Mouse (Mus musculus): ENCODE results near the gene Henmt1. TPM values are rescaled to one million over a fixed set of nuclear protein-coding genes. Genes with fewer than 3 reads are reported as not detected.

Gene Henmt1
- total and polyA plus RNA-seq, 2 experiments from 2014 or later, result not detected

- 67% methylated on average over 13 of the region's 13 CpGs for WGBS
These were observed 34.4 kb downstream of the Henmt1 start for GRCm38 (mm10) chr3:108973980-108974660.

DNA sequence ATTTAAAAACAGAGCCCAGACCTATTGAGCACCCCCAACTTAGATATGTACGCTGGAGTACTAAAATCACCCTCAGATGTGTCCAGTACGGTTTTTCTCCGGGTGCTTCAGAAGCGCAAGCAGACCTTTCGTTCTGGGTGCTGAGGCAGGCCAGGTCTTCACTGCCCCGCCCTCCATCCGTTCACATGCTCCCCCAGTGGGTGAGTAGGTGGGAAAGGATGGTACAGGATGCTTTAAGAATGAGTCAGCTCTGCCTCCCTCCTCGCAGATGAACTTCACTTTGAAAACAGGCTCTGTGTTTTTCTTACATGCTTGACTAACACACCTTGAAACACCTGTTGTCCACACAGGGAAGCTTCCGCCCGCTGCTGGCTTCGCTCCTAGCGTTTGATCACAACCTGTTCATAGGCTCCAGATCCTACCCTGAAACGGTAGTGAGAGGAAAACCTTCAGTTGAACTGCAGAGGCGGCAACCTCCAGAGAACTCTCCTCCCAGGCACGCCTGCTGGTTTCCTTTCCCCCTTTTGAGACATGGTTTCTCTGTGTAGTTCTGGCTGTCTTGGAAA is 35.3 kb downstream of the Henmt1 start:
- TF ChIP-seq EP300 (IDR thresholded peaks at IDR 0.05; ENCODE audit: low read depth), result no peak
- TF ChIP-seq CTCF (IDR thresholded peaks at IDR 0.05; ENCODE audit: low read depth), result no peak
- no peaks in the 10 kb centered on the region for H3K27me3 ChIP-seq (ENCODE audit: control insufficient read depth, insufficient read depth, low read length)
- no peak overlapping the region for H3K4me3 ChIP-seq (ENCODE audit: low read depth, low read length)
- no peak for ATAC-seq (ENCODE audit: insufficient read depth, low read depth)
- H3K4me1 ChIP-seq (ENCODE audit: control insufficient read depth, insufficient read depth), result no peaks in the 10 kb centered on the region
- WGBS, result 80% methylated on average over 15 of the region's 15 CpGs
- H3K9me3 ChIP-seq (replicated peaks; ENCODE audit: control insufficient read depth, low read length), result no peaks in the 10 kb centered on the region
- DNase-seq (ENCODE audit: low spot score), result no peak
- no peak overlapping the region for H3K9ac ChIP-seq (replicated peaks; ENCODE audit: low read depth, low read length)
- H3K4me2 ChIP-seq (ENCODE audit: low read depth, low read length), result no peak overlapping the region
- peaks cover 25% of the 10 kb centered on the region for H3K36me3 ChIP-seq (replicated peaks; ENCODE audit: control insufficient read depth, insufficient read depth, low read length)
- no peak overlapping the region for H3K27ac ChIP-seq (ENCODE audit: low read depth)

More at GRCm38 (mm10) chr3:108973980-108974660, 34.4 kb downstream of the Henmt1 start:
- TF ChIP-seq EP300 (IDR thresholded peaks at IDR 0.05; ENCODE audit: low read depth) (no peak), CTCF (IDR thresholded peaks at IDR 0.05; ENCODE audit: low read depth) (no peak)
- no peak for ATAC-seq (ENCODE audit: insufficient read depth, low read depth)
- no peak overlapping the region for H3K4me3 ChIP-seq (ENCODE audit: low read depth, low read length)
- H3K9me3 ChIP-seq (replicated peaks; ENCODE audit: control insufficient read depth, low read length), result no peaks in the 10 kb centered on the region
- H3K4me2 ChIP-seq (ENCODE audit: low read depth, low read length), result no peak overlapping the region
- DNase-seq (ENCODE audit: low spot score), result no peak
- H3K36me3 ChIP-seq (replicated peaks; ENCODE audit: control insufficient read depth, insufficient read depth, low read length), result peaks cover 16% of the 10 kb centered on the region
- no peaks in the 10 kb centered on the region for H3K4me1 ChIP-seq (ENCODE audit: control insufficient read depth, insufficient read depth)
- H3K27me3 ChIP-seq (ENCODE audit: control insufficient read depth, insufficient read depth, low read length), result no peaks in the 10 kb centered on the region
- no peak overlapping the region for H3K27ac ChIP-seq (ENCODE audit: low read depth)
- H3K9ac ChIP-seq (replicated peaks; ENCODE audit: low read depth, low read length), result no peak overlapping the region

GRCm38 (mm10) chr3:108977340-108978030 is 37.8 kb downstream of the Henmt1 start:
- Histone ChIP-seq H3K9me3 (replicated peaks; ENCODE audit: control insufficient read depth, low read length) (no peaks in the 10 kb centered on the region), H3K4me1 (ENCODE audit: control insufficient read depth, insufficient read depth) (no peaks in the 10 kb centered on the region), H3K9ac (replicated peaks; ENCODE audit: low read depth, low read length) (no peak overlapping the region), H3K27me3 (ENCODE audit: control insufficient read depth, insufficient read depth, low read length) (no peaks in the 10 kb centered on the region), H3K36me3 (replicated peaks; ENCODE audit: control insufficient read depth, insufficient read depth, low read length) (peaks cover 26% of the 10 kb centered on the region), H3K27ac (ENCODE audit: low read depth) (no peak overlapping the region), H3K4me3 (ENCODE audit: low read depth, low read length) (no peak overlapping the region), H3K4me2 (ENCODE audit: low read depth, low read length) (no peak overlapping the region)
- ATAC-seq (ENCODE audit: insufficient read depth, low read depth), result no peak
- WGBS, result 90% methylated on average over 13 of the region's 13 CpGs
- no peak for DNase-seq (ENCODE audit: low spot score)
- no peak for TF ChIP-seq EP300 (IDR thresholded peaks at IDR 0.05; ENCODE audit: low read depth)
- peak; percentile 32 for TF ChIP-seq CTCF (IDR thresholded peaks at IDR 0.05; ENCODE audit: low read depth)

DNA sequence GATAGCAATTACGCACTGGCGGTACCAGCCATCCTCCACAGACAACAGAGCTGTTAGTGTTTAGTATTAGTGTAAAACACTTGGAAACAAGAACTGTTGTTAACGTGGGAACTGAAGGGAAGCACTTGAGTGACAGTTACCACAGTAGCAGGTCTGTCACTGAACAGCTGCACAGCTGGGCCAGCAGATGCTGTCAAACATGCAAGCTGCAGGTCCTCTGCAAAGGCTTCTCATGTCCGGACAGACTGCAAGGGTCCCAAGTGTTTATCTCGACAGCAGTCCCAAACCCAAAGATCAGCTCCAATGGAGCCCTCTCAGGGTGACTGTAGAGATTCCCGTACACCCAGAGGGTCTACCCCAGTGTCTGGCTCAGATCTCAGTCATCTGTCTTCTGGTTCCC is 42.3 kb downstream of the Henmt1 start:
- WGBS, result 62% methylated on average over 6 of the region's 6 CpGs
- no peak overlapping the region for H3K27ac ChIP-seq (ENCODE audit: low read depth)
- H3K4me3 ChIP-seq (ENCODE audit: low read depth, low read length), result no peak overlapping the region
- DNase-seq (ENCODE audit: low spot score) (no peak), ATAC-seq (ENCODE audit: insufficient read depth, low read depth) (no peak)
- TF ChIP-seq EP300 (IDR thresholded peaks at IDR 0.05; ENCODE audit: low read depth) (no peak), CTCF (IDR thresholded peaks at IDR 0.05; ENCODE audit: low read depth) (no peak)
- no peak overlapping the region for H3K4me2 ChIP-seq (ENCODE audit: low read depth, low read length)
- H3K9me3 ChIP-seq (replicated peaks; ENCODE audit: control insufficient read depth, low read length), result no peaks in the 10 kb centered on the region
- H3K4me1 ChIP-seq (ENCODE audit: control insufficient read depth, insufficient read depth), result no peaks in the 10 kb centered on the region
- H3K9ac ChIP-seq (replicated peaks; ENCODE audit: low read depth, low read length), result no peak overlapping the region
- H3K36me3 ChIP-seq (replicated peaks; ENCODE audit: control insufficient read depth, insufficient read depth, low read length), result peaks cover 31% of the 10 kb centered on the region
- no peaks in the 10 kb centered on the region for H3K27me3 ChIP-seq (ENCODE audit: control insufficient read depth, insufficient read depth, low read length)

GRCm38 (mm10) chr3:108983989-108984388 is 44.3 kb downstream of the Henmt1 start:
- Histone ChIP-seq H3K9ac (replicated peaks; ENCODE audit: low read depth, low read length) (no peak overlapping the region), H3K9me3 (replicated peaks; ENCODE audit: control insufficient read depth, low read length) (no peaks in the 10 kb centered on the region), H3K27ac (ENCODE audit: low read depth) (no peak overlapping the region), H3K27me3 (ENCODE audit: control insufficient read depth, insufficient read depth, low read length) (no peaks in the 10 kb centered on the region), H3K36me3 (replicated peaks; ENCODE audit: control insufficient read depth, insufficient read depth, low read length) (peaks cover 23% of the 10 kb centered on the region), H3K4me2 (ENCODE audit: low read depth, low read length) (no peak overlapping the region), H3K4me1 (ENCODE audit: control insufficient read depth, insufficient read depth) (no peaks in the 10 kb centered on the region), H3K4me3 (ENCODE audit: low read depth, low read length) (no peak overlapping the region)
- 37% methylated on average over 5 of the region's 5 CpGs for WGBS
- ATAC-seq (ENCODE audit: insufficient read depth, low read depth), result no peak
- no peak for DNase-seq (ENCODE audit: low spot score)
- TF ChIP-seq EP300 (IDR thresholded peaks at IDR 0.05; ENCODE audit: low read depth), result no peak
- no peak for TF ChIP-seq CTCF (IDR thresholded peaks at IDR 0.05; ENCODE audit: low read depth)
